Mouse (Mus musculus) C2C12 (cell line): ENCODE measurements around the gene Lgals1. TPM values are rescaled to one million over a fixed set of nuclear protein-coding genes. Genes with fewer than 3 reads are reported as not detected.

Source experiments
- H3K27me3 ChIP-seq: one replicate; pipeline ENCODE4 v1.6.1; 2011; ENCODE audit not compliant: control insufficient read depth, insufficient read depth, insufficient read length
- H3K36me3 ChIP-seq: one replicate; pipeline ENCODE4 v1.6.1; 2011; ENCODE audit not compliant: control insufficient read depth, insufficient read depth
- H3K4me3 ChIP-seq: one replicate; pipeline ENCODE4 v1.5.1; 2011; ENCODE audit warnings: mild to moderate bottlenecking, control low read depth; ENCODE audit not compliant: poor library complexity, insufficient read depth, severe bottlenecking
- H3K79me2 ChIP-seq: one replicate; pipeline ENCODE4 v1.6.1; 2011; ENCODE audit not compliant: control insufficient read depth, insufficient read depth
- H3K79me3 ChIP-seq: one replicate; pipeline ENCODE4 v1.6.1; 2011; ENCODE audit warnings: low read depth, control low read depth
- H3ac ChIP-seq: one replicate; pipeline ENCODE3; 2011; ENCODE audit warnings: low read depth; ENCODE audit not compliant: control insufficient read depth, insufficient read length
- CEBPB ChIP-seq: IDR thresholded peaks from one replicate; pipeline ENCODE4 v1.6.1; 2011; ENCODE audit warnings: low read depth, mild to moderate bottlenecking, control low read depth, moderate library complexity
- CTCF ChIP-seq: IDR thresholded peaks from one replicate; pipeline ENCODE4 v1.5.1; 2011; ENCODE audit not compliant: control insufficient read depth, insufficient read depth, insufficient read length
- FOSL1 ChIP-seq: IDR thresholded peaks from one replicate; pipeline ENCODE4 v1.8.0; 2011; ENCODE audit warnings: mild to moderate bottlenecking, low read length; ENCODE audit not compliant: poor library complexity, insufficient read depth, severe bottlenecking
- MAX ChIP-seq: IDR thresholded peaks from one replicate; pipeline ENCODE4 v1.6.1; 2011; ENCODE audit warnings: mild to moderate bottlenecking, control low read depth
- MYOD1 ChIP-seq: IDR thresholded peaks from one replicate; pipeline ENCODE4 v1.6.1; 2011; ENCODE audit warnings: low read depth; ENCODE audit not compliant: control insufficient read depth, insufficient read length
- MYOG ChIP-seq: IDR thresholded peaks from one replicate; pipeline ENCODE4 v1.6.1; 2011; ENCODE audit not compliant: control insufficient read depth, insufficient read length; ENCODE audit errors: extremely low read depth
- USF1 ChIP-seq: IDR thresholded peaks from one replicate; pipeline ENCODE4 v1.6.1; 2011; ENCODE audit warnings: low read depth, mild to moderate bottlenecking, control low read depth, moderate library complexity
- polyA plus RNA-seq: library from polyadenylated mRNA; unstranded; fragments of >200 nt; fragmentation: generic; extraction: Trizol; gene quantifications from one replicate; pipeline ENCODE4 v1.2.1, GENCODE M21; 2012; ENCODE audit warnings: missing spikeins

Lgals1 gene
- polyA plus RNA-seq, 1 experiment = 18,755 TPM

- H3K4me3 ChIP-seq = peak overlapping the region; percentile 69
- H3K79me3 ChIP-seq = peaks cover 10% of the 10 kb centered on the region
- no peaks in the 10 kb centered on the region for H3K27me3 ChIP-seq
- peaks cover 37% of the 10 kb centered on the region for H3K79me2 ChIP-seq
- peak overlapping the region; percentile 62 for H3ac ChIP-seq
- no peak for TF ChIP-seq CEBPB
- H3K36me3 ChIP-seq = peaks cover 28% of the 10 kb centered on the region
Measured at GRCm38 (mm10) chr15:78914823-78915659, 11.5 kb upstream of the Lgals1 start.

GRCm38 (mm10) chr15:78915660-78916017, 10.9 kb upstream of the Lgals1 start:
- Histone ChIP-seq H3K79me3 (peaks cover 10% of the 10 kb centered on the region), H3K36me3 (peaks cover 25% of the 10 kb centered on the region), H3K4me3 (no peak overlapping the region), H3K79me2 (peaks cover 37% of the 10 kb centered on the region), H3ac (no peak overlapping the region), H3K27me3 (no peaks in the 10 kb centered on the region)
- TF ChIP-seq USF1 = no peak
- TF ChIP-seq CTCF = peak; percentile 93
- no peak for TF ChIP-seq CEBPB
- peak; percentile 62 for TF ChIP-seq MAX
- TF ChIP-seq MYOD1 = no peak

GRCm38 (mm10) chr15:78916052-78916826, 10.3 kb upstream of the Lgals1 start:
- Histone ChIP-seq H3K79me3 (peaks cover 10% of the 10 kb centered on the region), H3ac (peak overlapping the region; percentile 42), H3K27me3 (no peaks in the 10 kb centered on the region), H3K79me2 (peaks cover 37% of the 10 kb centered on the region), H3K4me3 (no peak overlapping the region), H3K36me3 (peaks cover 19% of the 10 kb centered on the region)
- TF ChIP-seq MAX (no peak), MYOD1 (no peak), USF1 (no peak), FOSL1 (no peak), MYOG (no peak), CEBPB (no peak), CTCF (no peak)

GRCm38 (mm10) chr15:78918126-78918525, 8.4 kb upstream of the Lgals1 start:
- no peak overlapping the region for H3K4me3 ChIP-seq
- H3K79me2 ChIP-seq = peaks cover 37% of the 10 kb centered on the region
- H3K27me3 ChIP-seq = no peaks in the 10 kb centered on the region
- H3K36me3 ChIP-seq = peaks cover 18% of the 10 kb centered on the region
- no peak for TF ChIP-seq MYOD1
- no peak overlapping the region for H3ac ChIP-seq
- peaks cover 10% of the 10 kb centered on the region for H3K79me3 ChIP-seq

GRCm38 (mm10) chr15:78919914-78920313, 6.6 kb upstream of the Lgals1 start:
- Histone ChIP-seq H3K36me3 (peaks cover 18% of the 10 kb centered on the region), H3K79me3 (peaks cover 8% of the 10 kb centered on the region)
- TF ChIP-seq CTCF (no peak), USF1 (no peak), CEBPB (no peak), MYOG (no peak), FOSL1 (no peak), MYOD1 (no peak), MAX (no peak)

GRCm38 (mm10) chr15:78922700-78923099, 3.8 kb upstream of the Lgals1 start:
- Histone ChIP-seq H3K79me3 (peaks cover 12% of the 10 kb centered on the region), H3K36me3 (peaks cover 17% of the 10 kb centered on the region), H3K79me2 (peaks cover 14% of the 10 kb centered on the region), H3ac (no peak overlapping the region), H3K4me3 (no peak overlapping the region), H3K27me3 (no peaks in the 10 kb centered on the region)
- no peak for TF ChIP-seq USF1
- TF ChIP-seq FOSL1 = no peak
- TF ChIP-seq CEBPB = no peak
- TF ChIP-seq MYOG = no peak
- TF ChIP-seq MYOD1 = no peak
- no peak for TF ChIP-seq CTCF
- no peak for TF ChIP-seq MAX

More at GRCm38 (mm10) chr15:78919914-78920313, 6.6 kb upstream of the Lgals1 start:
- Histone ChIP-seq H3K27me3 (no peaks in the 10 kb centered on the region), H3K4me3 (no peak overlapping the region), H3K79me2 (peaks cover 28% of the 10 kb centered on the region), H3ac (no peak overlapping the region)
